Mouse (Mus musculus) heart, adult 2 months (tissue): Measurements from ENCODE around the gene Dnah14.

Experiments used
- CTCF ChIP-seq: fragments of 200-600 bp; IDR thresholded peaks from 2 replicates; pipeline ENCODE4 v1.8.1; 2022; ENCODE audit warnings: antibody characterized with exemption, mild to moderate bottlenecking, moderate library complexity
- EP300 ChIP-seq: fragments of 200-500 bp; IDR thresholded peaks from 2 replicates; pipeline ENCODE4 v1.6.1; 2011; ENCODE audit warnings: low read depth, low read length, control low read depth; ENCODE audit not compliant: insufficient read depth
- POLR2A ChIP-seq: fragments of 200-500 bp; IDR thresholded peaks from 2 replicates; pipeline ENCODE4 v1.6.1; 2011; ENCODE audit warnings: mild to moderate bottlenecking, low read depth, low read length, control low read depth; ENCODE audit not compliant: insufficient read depth

DNA sequence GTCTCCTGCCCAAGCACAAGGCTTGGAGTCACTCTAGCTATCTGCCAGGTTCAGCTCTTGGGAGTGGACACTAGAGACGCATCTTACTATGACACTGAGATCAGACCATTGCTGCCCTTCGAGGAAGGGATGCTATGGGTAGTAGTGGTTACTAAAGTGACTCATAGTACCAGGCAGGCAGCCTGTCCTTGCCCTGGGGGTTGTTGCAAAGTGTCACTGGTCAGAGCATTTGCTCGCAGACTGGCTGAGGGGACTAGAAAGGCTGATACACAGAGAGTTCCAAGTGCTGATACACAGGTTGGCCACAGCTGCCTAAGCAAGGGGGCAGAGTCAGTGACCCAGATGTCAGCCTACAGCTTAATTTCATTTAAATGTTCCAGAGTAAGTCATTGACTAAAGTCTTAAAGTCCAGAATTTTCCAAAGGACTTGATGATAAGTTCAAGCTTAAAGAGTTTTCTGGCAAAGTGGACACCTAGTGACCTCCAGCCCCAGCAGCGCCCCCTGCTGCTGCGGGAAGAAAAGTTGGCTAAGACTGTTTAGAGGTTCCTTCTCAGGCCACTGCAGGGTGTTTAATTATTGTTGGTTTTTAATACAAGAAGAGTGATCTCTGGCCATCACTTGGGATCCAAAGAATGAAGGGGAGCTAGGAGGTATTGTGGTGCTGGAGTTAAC is 32.5 kb upstream of the Dnah14 start:
- TF ChIP-seq CTCF (peak; percentile 69), POLR2A (no peak), EP300 (no peak)
